Mouse (Mus musculus) kidney, embryonic 14.5 days (tissue): Measurements from ENCODE around the gene Nptx1. TPM values are rescaled to one million over a fixed set of nuclear protein-coding genes. Genes with fewer than 3 reads are reported as not detected.

ENCODE experiments used
- ATAC-seq: fragments of 200-750 bp; cut with Nextera tagmentation; 2 replicates; pipeline ENCODE4 v1.8.0; 2017; ENCODE audit warnings: moderate number of reproducible peaks, mild to moderate bottlenecking, moderate TSS enrichment, moderate library complexity; ENCODE audit not compliant: low FRiP score, low TSS enrichment
- H3K27ac ChIP-seq: fragments of 300-500 bp; sonication (generic); 2 replicates; pipeline ENCODE4 v1.5.1; 2014; ENCODE audit warnings: low read depth, mild to moderate bottlenecking, low read length, moderate library complexity, mixed read lengths
- H3K27me3 ChIP-seq: fragments of 300-500 bp; sonication (generic); 2 replicates; pipeline ENCODE4 v1.6.1; 2014; ENCODE audit warnings: mild to moderate bottlenecking, low read length; ENCODE audit not compliant: control insufficient read depth, insufficient read depth
- H3K36me3 ChIP-seq: fragments of 300-500 bp; sonication (generic); 2 replicates; pipeline ENCODE4 v1.6.1; 2014; ENCODE audit warnings: low read length, mixed read lengths; ENCODE audit not compliant: control insufficient read depth, insufficient read depth
- H3K4me1 ChIP-seq: fragments of 300-500 bp; sonication (generic); 2 replicates; pipeline ENCODE4 v1.6.1; 2014; ENCODE audit warnings: low read length, mixed read lengths; ENCODE audit not compliant: control insufficient read depth, insufficient read depth
- H3K4me2 ChIP-seq: fragments of 300-500 bp; sonication (generic); replicated peaks from 2 replicates; pipeline ENCODE4 v1.6.1; 2014; ENCODE audit warnings: low read depth, mild to moderate bottlenecking, low read length
- H3K4me3 ChIP-seq: fragments of 300-500 bp; sonication (generic); 2 replicates; pipeline ENCODE4 v1.5.1; 2014; ENCODE audit warnings: mild to moderate bottlenecking, low read length
- H3K9ac ChIP-seq: fragments of 300-500 bp; sonication (generic); 2 replicates; pipeline ENCODE4 v1.6.1; 2014; ENCODE audit warnings: low read depth, mild to moderate bottlenecking, low read length, moderate library complexity
- H3K9me3 ChIP-seq: fragments of 300-500 bp; sonication (generic); 2 replicates; pipeline ENCODE4 v1.6.1; 2016; ENCODE audit warnings: low read length; ENCODE audit not compliant: control insufficient read depth
- WGBS: fragments of 180-500 bp; shearing (Covaris S2); extraction: QIAGEN DNeasy Blood & Tissue Kit; methylation state at CpG from one replicate; pipeline ENCODE4 v1.1.7; 2014; 5-methylcytosine and 5-hydroxymethylcytosine counted together
- polyA plus RNA-seq: library from polyadenylated mRNA; unstranded; fragments of >200 nt; fragmentation: Nextera tagmentation; extraction: Ambion mirVana; gene quantifications from 2 replicates; pipeline ENCODE4 v1.2.1, GENCODE M21; 2014

Nptx1 gene
- 0.40 and 0.53 TPM in 2 replicates for polyA plus RNA-seq

DNA sequence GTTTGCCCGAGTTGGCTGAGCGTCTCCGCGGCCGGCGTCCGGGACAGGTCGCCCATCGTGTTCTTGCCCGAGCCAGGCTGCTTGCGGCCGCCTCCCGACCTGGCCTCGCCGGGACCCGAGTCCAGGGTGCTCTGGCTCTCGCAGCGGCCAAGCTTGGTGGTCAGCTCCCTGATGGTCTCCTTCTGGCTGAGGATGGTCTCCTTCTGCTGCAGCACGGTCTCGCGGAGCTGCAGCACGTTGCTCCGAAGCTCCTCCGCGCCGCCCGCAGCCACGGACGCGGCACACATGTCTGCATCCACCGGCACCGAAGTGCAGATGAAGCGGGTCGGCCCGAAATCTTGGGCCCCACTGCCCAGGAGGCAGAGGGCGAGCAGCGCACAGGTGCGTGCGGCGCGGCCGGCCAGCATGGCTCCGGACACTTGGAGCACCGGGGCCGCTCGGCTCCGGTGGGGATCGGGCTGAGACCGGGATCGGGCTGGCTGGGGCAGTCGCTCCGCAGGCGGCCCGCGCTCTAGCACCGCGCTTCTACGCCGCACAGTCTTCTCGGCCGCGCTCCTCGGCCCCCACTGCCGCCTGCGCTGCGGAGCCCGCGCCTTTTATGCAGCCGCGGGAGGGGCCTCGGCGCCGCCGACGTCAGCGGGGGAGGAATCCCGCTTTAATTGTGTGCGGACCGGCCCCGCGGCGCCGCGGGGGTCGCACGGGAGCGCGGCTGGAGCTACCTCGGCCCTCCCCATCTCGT is at the start of gene Nptx1:
TSS of gene Nptx1 (minus strand) at position 571 of the 739 bp plus-strand sequence.
- Histone ChIP-seq H3K9me3 (no peaks in the 10 kb centered on the region), H3K36me3 (no peaks in the 10 kb centered on the region), H3K27ac (no peak within 1 kb of the TSS), H3K4me1 (peaks cover 40% of the 10 kb centered on the region), H3K4me3 (peak within 1 kb of the TSS; percentile 52), H3K9ac (peak within 1 kb of the TSS; percentile 58), H3K4me2 (peak within 1 kb of the TSS; percentile 99), H3K27me3 (peaks cover 71% of the 10 kb centered on the region)
- ATAC-seq, result peak; percentile 33; the same call in 1 of the 2 replicates
- WGBS, result under 1% methylated on average over 67 of the region's 90 CpGs

DNA sequence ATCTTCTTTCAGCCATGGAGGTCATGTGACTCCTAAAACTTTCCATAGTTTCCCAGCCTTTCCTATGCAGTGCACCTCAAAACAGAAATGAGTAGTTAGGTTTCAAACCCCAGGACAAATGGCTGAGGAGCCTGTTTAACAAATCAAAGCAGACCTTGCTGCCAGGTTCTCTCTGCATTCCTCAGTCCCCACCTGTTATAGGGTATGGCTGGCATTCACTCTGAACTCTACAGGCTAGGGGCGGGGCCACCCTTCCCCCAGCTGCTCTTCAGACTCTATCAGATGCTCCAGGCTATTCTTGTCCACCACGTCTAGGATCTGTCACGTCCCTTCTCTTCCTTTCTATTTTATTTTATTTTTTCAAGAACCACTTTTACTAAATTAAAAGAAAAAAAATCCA is 46.4 kb upstream of the Nptx1 start:
- Histone ChIP-seq H3K27me3 (no peaks in the 10 kb centered on the region), H3K4me2 (no peak overlapping the region), H3K4me3 (no peak overlapping the region), H3K4me1 (no peaks in the 10 kb centered on the region), H3K27ac (no peak overlapping the region), H3K36me3 (no peaks in the 10 kb centered on the region), H3K9ac (no peak overlapping the region), H3K9me3 (no peaks in the 10 kb centered on the region)
- ATAC-seq, result no peak
- 39% methylated on average over 3 of the region's 3 CpGs for WGBS

DNA sequence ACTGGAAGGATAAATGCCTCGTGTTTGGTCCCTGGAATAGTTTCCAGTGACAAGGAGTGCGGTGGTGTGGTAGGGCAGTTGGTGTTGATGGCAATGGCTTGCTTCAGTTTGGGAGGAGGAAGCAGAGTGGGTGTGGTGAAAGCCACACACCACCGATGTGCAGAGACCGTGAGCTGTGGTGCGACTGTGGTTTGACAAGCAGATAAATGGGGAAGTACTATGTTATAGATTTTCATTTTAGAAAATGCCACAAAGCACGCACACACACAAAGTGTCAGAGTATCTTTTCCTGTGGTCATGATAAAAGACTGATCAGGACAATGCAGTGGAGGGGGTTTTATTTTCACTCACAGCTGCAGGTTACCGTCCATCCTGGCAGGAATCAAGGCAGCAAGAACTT is 41.7 kb upstream of the Nptx1 start:
- Histone ChIP-seq H3K9ac (no peak overlapping the region), H3K4me2 (no peak overlapping the region), H3K36me3 (no peaks in the 10 kb centered on the region), H3K9me3 (no peaks in the 10 kb centered on the region), H3K4me3 (no peak overlapping the region), H3K27ac (no peak overlapping the region), H3K4me1 (no peaks in the 10 kb centered on the region), H3K27me3 (no peaks in the 10 kb centered on the region)
- no peak for ATAC-seq
- 83% methylated on average over 7 of the region's 7 CpGs for WGBS

DNA sequence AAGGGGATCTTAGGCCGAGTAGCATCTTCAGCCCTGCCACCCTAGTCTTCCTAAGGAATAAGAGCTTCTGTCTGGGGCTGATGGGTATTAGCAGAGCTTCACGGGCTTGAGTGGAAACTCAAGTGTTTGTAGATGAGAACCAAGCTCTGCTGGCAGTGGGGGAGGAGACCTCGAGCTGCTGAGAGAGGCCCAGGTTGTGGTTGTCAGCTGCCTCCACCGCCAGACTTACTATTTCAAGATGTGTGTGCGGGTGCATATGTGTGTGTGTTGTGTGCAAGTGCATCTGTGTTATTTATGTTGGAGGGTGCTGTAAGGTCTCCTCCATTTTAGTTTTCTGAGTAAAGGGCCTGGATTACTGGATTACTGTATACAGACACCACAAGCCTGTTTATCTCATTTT is 39.6 kb upstream of the Nptx1 start:
- Histone ChIP-seq H3K4me1 (no peaks in the 10 kb centered on the region), H3K9me3 (no peaks in the 10 kb centered on the region), H3K36me3 (no peaks in the 10 kb centered on the region), H3K9ac (no peak overlapping the region), H3K27me3 (no peaks in the 10 kb centered on the region), H3K4me3 (no peak overlapping the region), H3K27ac (no peak overlapping the region), H3K4me2 (no peak overlapping the region)
- 33% methylated on average over 5 of the region's 5 CpGs for WGBS
- ATAC-seq, result no peak

DNA sequence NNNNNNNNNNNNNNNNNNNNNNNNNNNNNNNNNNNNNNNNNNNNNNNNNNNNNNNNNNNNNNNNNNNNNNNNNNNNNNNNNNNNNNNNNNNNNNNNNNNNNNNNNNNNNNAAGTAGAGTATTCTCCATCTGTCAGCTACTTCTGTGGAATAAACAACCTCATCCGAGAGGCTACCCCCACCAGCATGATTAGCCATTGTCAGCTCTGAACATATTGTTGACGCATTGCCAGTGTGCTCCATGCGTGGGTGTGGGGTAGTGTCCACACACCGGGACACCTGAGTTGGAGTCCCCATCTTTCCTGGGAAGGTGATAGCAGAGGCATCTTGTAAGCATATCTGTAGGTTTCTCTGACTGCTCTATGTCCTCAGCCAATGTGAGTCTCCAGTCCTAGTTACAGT is 39.0 kb upstream of the Nptx1 start:
- Histone ChIP-seq H3K4me1 (no peaks in the 10 kb centered on the region), H3K9me3 (no peaks in the 10 kb centered on the region), H3K4me2 (no peak overlapping the region), H3K36me3 (no peaks in the 10 kb centered on the region), H3K4me3 (no peak overlapping the region), H3K27me3 (no peaks in the 10 kb centered on the region), H3K27ac (no peak overlapping the region), H3K9ac (no peak overlapping the region)
- 58% methylated on average over 4 of the region's 4 CpGs for WGBS
- no peak for ATAC-seq

DNA sequence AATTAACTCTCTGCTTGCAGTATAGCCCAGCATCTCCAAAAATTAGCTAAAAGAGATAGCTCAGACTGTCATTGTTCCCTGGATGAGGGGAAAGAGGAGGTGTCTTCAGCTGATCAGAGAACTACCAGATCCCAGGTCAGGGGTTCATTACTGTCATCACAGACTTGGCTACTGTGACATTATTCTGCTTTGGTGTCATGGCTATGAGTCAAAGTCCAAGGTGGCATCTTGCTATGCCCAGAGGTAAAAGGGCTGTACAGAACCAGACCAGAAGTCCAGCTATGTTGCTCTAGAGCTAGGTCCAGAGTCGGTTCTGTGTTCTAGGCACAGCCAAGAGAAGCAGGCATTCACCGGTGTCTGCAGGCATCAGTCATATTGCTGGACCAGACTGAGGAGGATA is 30.2 kb upstream of the Nptx1 start:
- Histone ChIP-seq H3K4me2 (no peak overlapping the region), H3K9me3 (no peaks in the 10 kb centered on the region), H3K27ac (no peak overlapping the region), H3K27me3 (no peaks in the 10 kb centered on the region), H3K4me3 (no peak overlapping the region), H3K36me3 (no peaks in the 10 kb centered on the region), H3K4me1 (no peaks in the 10 kb centered on the region), H3K9ac (no peak overlapping the region)
- ATAC-seq, result no peak
- WGBS, result 88% methylated on average over 2 of the region's 2 CpGs

DNA sequence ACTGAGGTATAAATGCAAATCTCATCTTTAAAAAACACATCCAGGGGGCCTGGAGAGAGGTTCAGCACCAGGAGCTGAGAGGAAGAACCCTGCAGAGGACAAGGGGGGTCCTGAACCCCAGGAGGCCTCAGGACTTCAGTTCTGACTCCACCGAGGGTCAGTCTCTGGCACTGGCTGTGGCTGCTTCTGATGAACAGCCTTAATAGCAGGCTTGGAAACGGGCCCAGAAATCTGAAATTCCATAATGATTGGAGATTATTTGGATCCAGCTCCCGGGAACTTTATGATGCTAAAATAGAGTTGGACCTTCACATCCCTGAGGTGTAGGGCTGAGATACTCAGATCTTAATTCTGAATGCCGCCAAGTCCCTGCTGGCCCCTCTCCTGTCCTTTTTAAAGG is 29.3 kb upstream of the Nptx1 start:
- Histone ChIP-seq H3K36me3 (no peaks in the 10 kb centered on the region), H3K27ac (no peak overlapping the region)

DNA sequence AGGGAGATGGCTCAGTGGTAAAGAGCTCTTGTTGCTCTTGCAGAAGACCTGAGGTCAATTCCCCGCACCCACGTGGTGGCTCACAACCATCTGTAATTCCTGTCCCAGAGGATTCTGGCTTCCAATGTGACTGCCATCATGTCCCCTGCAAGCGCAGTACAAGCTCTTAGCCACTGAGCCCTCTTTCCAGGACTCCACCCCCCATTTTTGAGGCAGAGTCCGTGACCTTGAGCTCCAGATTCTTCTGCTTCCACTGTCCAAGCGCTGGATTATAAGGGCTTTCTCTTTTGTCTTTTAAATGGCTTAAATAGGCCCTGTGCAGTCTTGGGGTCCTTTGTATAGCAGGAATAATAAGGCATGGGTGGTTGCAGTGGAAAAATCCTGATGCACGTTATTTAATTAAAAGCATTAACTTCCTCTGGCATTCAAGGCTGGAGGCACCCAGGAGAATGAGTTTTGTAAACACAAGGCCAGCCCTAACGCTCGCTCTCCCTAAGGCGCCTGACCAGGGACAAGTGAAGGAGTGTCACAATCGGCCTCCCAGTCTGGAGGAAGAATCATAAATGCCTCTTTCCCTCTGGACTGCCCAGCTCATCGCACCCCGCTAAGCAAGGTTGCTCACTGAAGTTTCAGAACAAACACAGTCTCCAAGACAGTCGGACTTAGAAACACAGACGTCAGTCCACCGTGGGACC is 24.9 kb upstream of the Nptx1 start:
- ATAC-seq, result no peak
- Histone ChIP-seq H3K36me3 (no peaks in the 10 kb centered on the region), H3K27ac (no peak overlapping the region), H3K4me2 (no peak overlapping the region), H3K9ac (peak overlapping the region; percentile 8; the same call in 1 of the 2 replicates), H3K27me3 (no peaks in the 10 kb centered on the region), H3K4me1 (no peaks in the 10 kb centered on the region), H3K9me3 (no peaks in the 10 kb centered on the region), H3K4me3 (no peak overlapping the region)
- 62% methylated on average over 15 of the region's 15 CpGs for WGBS

More for the DNA sequence above, 29.3 kb upstream of the Nptx1 start:
- Histone ChIP-seq H3K4me3 (no peak overlapping the region), H3K4me2 (no peak overlapping the region), H3K9me3 (no peaks in the 10 kb centered on the region), H3K9ac (no peak overlapping the region), H3K4me1 (no peaks in the 10 kb centered on the region), H3K27me3 (no peaks in the 10 kb centered on the region)
- ATAC-seq, result no peak
- 26% methylated on average over 4 of the region's 4 CpGs for WGBS

DNA sequence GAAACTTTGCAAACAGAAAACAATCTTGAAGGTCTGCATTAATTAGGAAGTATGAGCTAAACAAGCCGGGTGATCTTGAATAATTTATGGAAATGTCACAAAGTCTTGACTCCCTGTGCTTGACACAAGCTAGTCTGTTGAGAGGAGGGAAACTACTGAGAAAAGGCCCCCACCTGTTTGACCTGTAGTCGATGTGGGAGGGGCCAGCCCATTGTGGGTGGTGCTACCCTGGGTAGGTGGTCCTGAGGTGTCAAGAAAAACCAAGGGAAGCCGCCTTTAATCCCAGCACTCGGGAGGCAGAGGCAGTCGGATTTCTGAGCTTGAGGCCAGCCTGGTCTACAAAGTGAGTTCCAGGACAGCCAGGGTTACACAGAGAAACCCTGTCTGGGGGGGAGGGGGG is 18.6 kb upstream of the Nptx1 start:
- no peaks in the 10 kb centered on the region for H3K27me3 ChIP-seq
- ATAC-seq, result no peak
- H3K4me2 ChIP-seq, result no peak overlapping the region
- H3K9ac ChIP-seq, result no peak overlapping the region
- no peak overlapping the region for H3K27ac ChIP-seq
- WGBS, result 52% methylated on average over 5 of the region's 5 CpGs
- no peaks in the 10 kb centered on the region for H3K4me1 ChIP-seq
- H3K9me3 ChIP-seq, result no peaks in the 10 kb centered on the region
- no peak overlapping the region for H3K4me3 ChIP-seq
- no peaks in the 10 kb centered on the region for H3K36me3 ChIP-seq
